In the genomic region with DNA sequence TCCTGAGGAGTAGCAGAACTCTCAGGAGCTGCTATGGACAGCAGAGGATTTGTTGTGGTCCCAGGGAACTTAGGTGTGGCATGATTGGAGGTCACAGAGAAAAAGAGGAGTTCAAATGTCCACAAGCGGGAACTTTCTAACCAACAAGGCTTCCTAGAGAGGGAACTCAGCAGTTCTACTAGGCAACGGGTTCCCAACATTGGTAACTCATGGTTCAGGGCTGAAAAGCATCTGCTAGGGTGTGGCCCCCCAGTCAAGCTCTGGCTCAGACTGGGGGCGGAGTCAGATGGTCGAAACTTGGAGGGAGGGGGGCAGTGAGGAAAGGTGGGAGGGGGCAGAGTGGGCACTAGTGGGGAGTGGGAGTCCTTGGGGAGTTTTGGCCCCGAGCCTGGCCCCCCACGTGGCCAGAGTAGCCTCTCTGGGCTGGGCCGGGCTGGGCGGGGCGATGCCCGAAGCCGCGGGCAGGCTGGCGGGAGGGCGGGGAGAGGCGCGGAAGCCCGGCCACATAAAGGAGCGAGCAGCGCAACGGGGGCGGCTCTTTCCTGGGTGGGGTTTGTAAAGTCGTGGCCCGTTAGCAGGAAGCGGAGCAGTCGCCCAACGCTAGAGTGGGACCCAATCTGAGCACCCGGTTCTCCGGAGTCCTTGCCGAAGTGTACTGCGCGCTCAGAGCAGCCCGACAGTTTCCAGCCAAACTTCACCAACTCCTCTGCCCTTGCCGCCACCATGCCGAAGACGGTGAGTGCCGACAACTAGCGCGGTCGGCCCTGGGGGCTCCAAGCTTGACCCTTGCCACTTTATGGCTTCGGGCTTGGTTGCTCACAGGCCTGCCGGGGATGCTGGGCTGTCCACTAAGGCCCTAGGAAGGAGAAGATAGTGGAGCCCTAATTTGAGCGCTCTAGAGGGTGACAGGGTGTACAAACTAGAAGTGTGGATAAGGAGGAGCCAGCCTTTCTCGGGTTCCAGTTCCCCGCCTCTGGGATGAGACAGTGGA, we compare ENCODE assay signal across 8 mouse cellular contexts. TPM values are rescaled to one million over a fixed set of nuclear protein-coding genes. Genes with fewer than 3 reads are reported as not detected.
DNase-seq lines count a peak whose midpoint lies in the region; ATAC-seq and TF ChIP-seq lines count a peak whose summit lies in the region.

A gene (plus strand): TSS at position 534 of the 991 bp plus-strand sequence.

- H3K27ac ChIP-seq in bone marrow macrophage, adult 2 months (ENCODE audit: insufficient read depth, low read depth, low read length), result peak within 1 kb of the TSS; percentile 89
- peak within 1 kb of the TSS; percentile 88 for H3K27ac ChIP-seq in heart, embryonic 13.5 days (replicated peaks)
- peak within 1 kb of the TSS; percentile 78 for H3K27ac ChIP-seq in kidney, postnatal 0 days
- peak within 1 kb of the TSS; percentile 18 for H3K27ac ChIP-seq in liver, embryonic 14.5 days
- H3K27ac ChIP-seq in stomach, embryonic 15.5 days, result peak within 1 kb of the TSS; percentile 46

- H3K9me3 ChIP-seq in heart, embryonic 13.5 days, result no peaks in the 10 kb centered on the region
- no peaks in the 10 kb centered on the region for H3K9me3 ChIP-seq in kidney, postnatal 0 days (replicated peaks; ENCODE audit: low read length)
- no peaks in the 10 kb centered on the region for H3K9me3 ChIP-seq in liver, embryonic 14.5 days (ENCODE audit: control insufficient read depth, low read length)
- H3K9me3 ChIP-seq in stomach, embryonic 15.5 days, result no peaks in the 10 kb centered on the region

- DNase-seq in CD8-positive naive resting alpha-beta T cell, adult 2 months (ENCODE audit: low read depth in 2 of 2, low spot score in 2 of 2), result peak; percentile 68 to 70
- DNase-seq in kidney, postnatal 0 days (ENCODE audit: low spot score), result peak; percentile 72
- DNase-seq in liver, embryonic 14.5 days (ENCODE audit: low read depth in 3 of 3, low spot score in 3 of 3), result peak; percentile 51 to 57 (median 54)
- DNase-seq in natural killer cell, adult 2 months (ENCODE audit: low spot score in 2 of 2), result peak; percentile 79 to 84

- WGBS in heart, embryonic 13.5 days, result 12% methylated on average over 37 of the region's 44 CpGs
- 29% methylated on average over 42 of the region's 44 CpGs for WGBS in kidney, postnatal 0 days
- WGBS in liver, embryonic 14.5 days (ENCODE audit: insufficient replicate concordance), result 12% methylated on average over 42 of the region's 44 CpGs
- 21% methylated on average over 43 of the region's 44 CpGs for WGBS in stomach, embryonic 15.5 days

- 0 out of 2 replicates have a peak, but pooled peaks cover 5% of the 10 kb centered on the region for H3K27me3 ChIP-seq in heart, embryonic 13.5 days (replicated peaks)
- H3K27me3 ChIP-seq in kidney, postnatal 0 days (ENCODE audit: insufficient read depth, low read length), result no peaks in the 10 kb centered on the region
- H3K27me3 ChIP-seq in liver, embryonic 14.5 days (ENCODE audit: control insufficient read depth, insufficient read depth, low read length), result no peaks in the 10 kb centered on the region
- no peaks in the 10 kb centered on the region for H3K27me3 ChIP-seq in stomach, embryonic 15.5 days (replicated peaks)

- no peak for TF ChIP-seq EP300 in liver, embryonic 14.5 days (IDR thresholded peaks at IDR 0.05; ENCODE audit: low read depth)

- TF ChIP-seq CTCF in bone marrow macrophage, adult 2 months (IDR thresholded peaks at IDR 0.05; ENCODE audit: low read depth, low read length), result no peak
- no peak for TF ChIP-seq CTCF in kidney, postnatal 0 days (IDR thresholded peaks at IDR 0.05; ENCODE audit: low read depth)
- TF ChIP-seq CTCF in liver, embryonic 14.5 days (IDR thresholded peaks at IDR 0.05; ENCODE audit: low read depth), result no peak

- H3K4me1 ChIP-seq in bone marrow macrophage, adult 2 months (ENCODE audit: control insufficient read depth, insufficient read depth, low read length), result peaks cover 26% of the 10 kb centered on the region
- peaks cover 19% of the 10 kb centered on the region for H3K4me1 ChIP-seq in heart, embryonic 13.5 days
- H3K4me1 ChIP-seq in kidney, postnatal 0 days (replicated peaks; ENCODE audit: insufficient read depth, low read length), result no peaks in the 10 kb centered on the region
- peaks cover 3 to 7% of the 10 kb centered on the region in 2 experiments for H3K4me1 ChIP-seq in liver, embryonic 14.5 days (replicated peaks; ENCODE audit: control insufficient read depth in 2 of 2, insufficient read depth in 2 of 2, low read length in 1 of 2)
- H3K4me1 ChIP-seq in stomach, embryonic 15.5 days, result no peaks in the 10 kb centered on the region

- H3K9ac ChIP-seq in heart, embryonic 13.5 days, result peak within 1 kb of the TSS; percentile 88
- H3K9ac ChIP-seq in kidney, postnatal 0 days (ENCODE audit: low read depth, low read length), result peak within 1 kb of the TSS; percentile 66
- peak within 1 kb of the TSS; percentile 79 for H3K9ac ChIP-seq in liver, embryonic 14.5 days (replicated peaks)
- peak within 1 kb of the TSS; percentile 29; the same call in 1 of the 2 replicates for H3K9ac ChIP-seq in stomach, embryonic 15.5 days

- peak within 1 kb of the TSS; percentile 68 for H3K4me2 ChIP-seq in heart, embryonic 13.5 days
- H3K4me2 ChIP-seq in kidney, postnatal 0 days (ENCODE audit: low read length), result peak within 1 kb of the TSS; percentile 60
- peak within 1 kb of the TSS; percentile 71 for H3K4me2 ChIP-seq in liver, embryonic 14.5 days (ENCODE audit: low read depth)
- H3K4me2 ChIP-seq in stomach, embryonic 15.5 days, result peak within 1 kb of the TSS; percentile 56

- no peaks in the 10 kb centered on the region for H3K36me3 ChIP-seq in heart, embryonic 13.5 days
- H3K36me3 ChIP-seq in kidney, postnatal 0 days (ENCODE audit: insufficient read depth, low read length), result no peaks in the 10 kb centered on the region
- no peaks in the 10 kb centered on the region for H3K36me3 ChIP-seq in liver, embryonic 14.5 days (replicated peaks; ENCODE audit: control insufficient read depth, insufficient read depth, low read depth)
- no peaks in the 10 kb centered on the region for H3K36me3 ChIP-seq in stomach, embryonic 15.5 days

- peak; percentile 89 for ATAC-seq in erythroid progenitor cell, adult 5-6 weeks (replicated peaks; ENCODE audit: low FRiP score, poor library complexity, severe bottlenecking)
- peak; percentile 86 for ATAC-seq in heart, embryonic 13.5 days (ENCODE audit: extremely low read depth, insufficient number of reproducible peaks, low FRiP score, low TSS enrichment)
- peak; percentile 75 for ATAC-seq in kidney, postnatal 0 days (replicated peaks; ENCODE audit: low FRiP score, low read depth)
- peak; percentile 86 for ATAC-seq in liver, embryonic 14.5 days (ENCODE audit: insufficient read depth)
- peak; percentile 86 for ATAC-seq in stomach, embryonic 15.5 days (ENCODE audit: insufficient read depth, low FRiP score, low read depth)

- peak within 1 kb of the TSS; percentile 98 for H3K4me3 ChIP-seq in bone marrow macrophage, adult 2 months (ENCODE audit: insufficient read depth, low read length)
- peak within 1 kb of the TSS; percentile 75 for H3K4me3 ChIP-seq in heart, embryonic 13.5 days
- peak within 1 kb of the TSS; percentile 50 for H3K4me3 ChIP-seq in kidney, postnatal 0 days (replicated peaks; ENCODE audit: low read depth, low read length)
- peak within 1 kb of the TSS; percentile 64 to 66 for H3K4me3 ChIP-seq in liver, embryonic 14.5 days (ENCODE audit: insufficient read depth in 1 of 2, low read depth in 2 of 2, low read length in 2 of 2)
- H3K4me3 ChIP-seq in stomach, embryonic 15.5 days (replicated peaks), result peak within 1 kb of the TSS; percentile 55

- TF ChIP-seq POLR2A in bone marrow macrophage, adult 2 months (IDR thresholded peaks at IDR 0.05; ENCODE audit: borderline replicate concordance, low read depth, low read length), result no peak

RNA-seq across cellular contexts. Expression of the gene that starts here (rescaled TPM):
- polyA plus RNA-seq in bone marrow macrophage, adult 2 months (2012; ENCODE audit: insufficient read depth, insufficient read length, missing spikeins), result 426 and 464 TPM in 2 replicates
- total RNA-seq in erythroid progenitor cell, adult 5-6 weeks (2015; ENCODE audit: low replicate concordance), result 112 and 147 TPM in 2 replicates
- 39.1 and 42.7 TPM in 2 replicates for total RNA-seq in erythroid progenitor cell, adult 5-6 weeks (2017; ENCODE audit: low replicate concordance)
- 180 and 183 TPM in 2 replicates for polyA plus RNA-seq in heart, embryonic 13.5 days (2015; fragmentation: Nextera tagmentation; extraction: Ambion mirVana)
- 107 and 113 TPM in 2 replicates for polyA plus RNA-seq in kidney, postnatal 0 days (2015; fragmentation: Nextera tagmentation; extraction: Ambion mirVana)
- 25.1 and 32.4 TPM in 2 replicates for polyA plus RNA-seq in liver, embryonic 14.5 days (2012; rRNA removed)
- 53.0 and 53.3 TPM in 2 replicates for polyA plus RNA-seq in liver, embryonic 14.5 days (2014; fragmentation: Nextera tagmentation; extraction: Ambion mirVana)
- polyA plus RNA-seq in stomach, embryonic 15.5 days (2015; fragmentation: Nextera tagmentation; extraction: Ambion mirVana), result 76.6 and 80.9 TPM in 2 replicates

Comparison
In these comparisons a context has a peak if more than half of its experiments do, and no peak if none do; other contexts are left out.
1. Peak in every context shown above with its lines: DNase-seq, ATAC-seq, H3K4me3 ChIP-seq and H3K27ac ChIP-seq.
2. H3K27ac ChIP-seq: peak in every context shown above with its lines; median percentile 89 in bone marrow macrophage, adult 2 months; 88 in heart, embryonic 13.5 days; 78 in kidney, postnatal 0 days; 46 in stomach, embryonic 15.5 days; 18 in liver, embryonic 14.5 days.
3. H3K9ac ChIP-seq: peak in every context shown above with its lines; median percentile 88 in heart, embryonic 13.5 days; 79 in liver, embryonic 14.5 days; 66 in kidney, postnatal 0 days; 29 in stomach, embryonic 15.5 days.